Mouse (Mus musculus): ENCODE measurements at regions not wholly inside any gene's neighbourhood (a gene's known extent, or its start where the extent isn't known, plus 50 kb on each side); places are given as distances from the start of the nearest gene placed in this dataset.

DNA sequence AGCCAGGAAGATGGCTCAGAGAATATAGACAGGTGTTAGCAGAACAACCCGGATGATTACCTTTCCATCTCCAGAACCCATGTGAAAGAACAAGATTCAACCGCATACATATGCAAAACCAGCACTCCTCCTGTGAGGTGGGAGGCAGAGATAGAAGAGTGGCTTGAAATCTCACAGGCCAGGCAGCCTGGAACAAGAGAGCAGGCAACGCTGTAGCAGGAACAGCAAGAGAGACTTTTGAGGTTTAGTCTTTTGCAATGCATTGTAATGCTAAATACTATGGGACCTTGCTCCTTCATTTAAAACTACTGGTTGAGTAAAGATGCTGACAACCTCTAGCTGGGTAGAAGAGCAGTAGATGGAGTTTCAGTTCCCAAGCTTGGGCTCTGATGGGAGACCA, 193.5 kb upstream of the Tll1 start:
- H3K4me3 ChIP-seq (replicated peaks) = no peak overlapping the region
- no peaks in the 10 kb centered on the region for H3K36me3 ChIP-seq (replicated peaks)
- no peaks in the 10 kb centered on the region for H3K27me3 ChIP-seq
- H3K9me3 ChIP-seq = no peaks in the 10 kb centered on the region
- no peak overlapping the region for H3K27ac ChIP-seq
- H3K4me2 ChIP-seq = no peak overlapping the region
- no peaks in the 10 kb centered on the region for H3K4me1 ChIP-seq
- 56% methylated on average over 3 of the region's 3 CpGs for WGBS
- ATAC-seq (ENCODE audit: low FRiP score) = no peak
- no peak overlapping the region for H3K9ac ChIP-seq

GRCm38 (mm10) chr8:64397876-64398275, 191.8 kb upstream of the Tll1 start:
- Histone ChIP-seq H3K4me2 (no peak overlapping the region), H3K27ac (no peak overlapping the region), H3K27me3 (no peaks in the 10 kb centered on the region), H3K36me3 (replicated peaks) (no peaks in the 10 kb centered on the region), H3K9ac (no peak overlapping the region), H3K9me3 (no peaks in the 10 kb centered on the region), H3K4me3 (replicated peaks) (no peak overlapping the region), H3K4me1 (no peaks in the 10 kb centered on the region)
- 80% methylated on average over 4 of the region's 4 CpGs for WGBS
- ATAC-seq (ENCODE audit: low FRiP score) = no peak

DNA sequence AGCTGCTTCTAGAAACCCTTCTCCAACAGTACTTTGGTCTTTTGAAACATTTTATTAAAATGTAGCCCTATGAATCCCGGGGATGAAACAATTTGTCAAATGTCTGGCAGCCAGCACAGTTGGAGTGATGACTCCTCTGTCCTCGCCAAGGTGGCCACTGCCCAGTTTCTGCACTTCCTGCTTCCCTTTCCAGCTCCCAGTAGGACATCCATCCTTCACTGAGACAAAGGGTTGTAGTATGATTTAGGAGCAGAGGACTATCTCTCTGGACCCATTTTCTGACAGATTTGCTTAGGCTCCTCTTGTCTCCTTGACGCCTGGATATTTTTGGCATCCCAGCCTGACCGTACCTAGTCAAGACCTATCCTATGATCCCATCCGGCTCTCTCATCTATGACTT, 189.7 kb upstream of the Tll1 start:
- Histone ChIP-seq H3K9me3 (no peaks in the 10 kb centered on the region), H3K9ac (no peak overlapping the region), H3K4me2 (no peak overlapping the region), H3K4me1 (no peaks in the 10 kb centered on the region), H3K27ac (no peak overlapping the region), H3K4me3 (replicated peaks) (no peak overlapping the region), H3K36me3 (replicated peaks) (no peaks in the 10 kb centered on the region), H3K27me3 (no peaks in the 10 kb centered on the region)
- 93% methylated on average over 5 of the region's 5 CpGs for WGBS
- no peak for ATAC-seq (ENCODE audit: low FRiP score)

DNA sequence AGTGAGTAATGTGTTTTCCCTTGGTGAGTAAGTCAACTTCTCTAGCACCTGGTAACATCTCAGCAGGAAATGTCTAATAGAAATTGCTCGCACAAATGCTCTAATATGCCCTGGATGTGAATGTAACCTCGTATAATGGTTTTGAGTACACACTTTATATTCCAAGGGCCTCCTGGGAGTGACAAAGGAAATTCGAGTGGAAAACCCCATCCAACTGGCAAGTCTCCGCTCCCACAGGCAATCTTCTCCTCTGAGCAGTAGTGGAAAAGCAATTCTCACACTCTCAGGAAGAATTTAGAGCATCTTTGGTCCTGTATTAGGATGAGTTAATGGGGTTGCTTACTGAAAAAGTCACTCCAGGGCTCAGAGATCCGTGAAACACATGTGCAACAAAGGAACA, 183.4 kb upstream of the Tll1 start:
- H3K4me3 ChIP-seq (replicated peaks) = no peak overlapping the region
- ATAC-seq (ENCODE audit: low FRiP score) = no peak
- 71% methylated on average over 5 of the region's 5 CpGs for WGBS
- no peaks in the 10 kb centered on the region for H3K4me1 ChIP-seq
- H3K9ac ChIP-seq = no peak overlapping the region
- no peak overlapping the region for H3K4me2 ChIP-seq
- H3K36me3 ChIP-seq (replicated peaks) = no peaks in the 10 kb centered on the region
- H3K27me3 ChIP-seq = no peaks in the 10 kb centered on the region
- no peaks in the 10 kb centered on the region for H3K9me3 ChIP-seq
- no peak overlapping the region for H3K27ac ChIP-seq

- Histone ChIP-seq H3K27ac (no peak overlapping the region), H3K4me2 (no peak overlapping the region), H3K36me3 (replicated peaks) (no peaks in the 10 kb centered on the region), H3K27me3 (no peaks in the 10 kb centered on the region), H3K4me1 (no peaks in the 10 kb centered on the region), H3K9ac (no peak overlapping the region), H3K9me3 (no peaks in the 10 kb centered on the region), H3K4me3 (replicated peaks) (no peak overlapping the region)
- WGBS = 84% methylated on average over 2 of the region's 2 CpGs
- peak; percentile 55; the same call in 1 of the 2 replicates for ATAC-seq (ENCODE audit: low FRiP score)
These were observed 182.2 kb upstream of the Tll1 start for GRCm38 (mm10) chr8:64388299-64388698.

- ATAC-seq (ENCODE audit: low FRiP score) = no peak
- H3K9ac ChIP-seq = no peak overlapping the region
- no peaks in the 10 kb centered on the region for H3K9me3 ChIP-seq
- H3K4me2 ChIP-seq = no peak overlapping the region
- H3K4me1 ChIP-seq = no peaks in the 10 kb centered on the region
- no peak overlapping the region for H3K4me3 ChIP-seq (replicated peaks)
- no peaks in the 10 kb centered on the region for H3K36me3 ChIP-seq (replicated peaks)
- H3K27ac ChIP-seq = no peak overlapping the region
- WGBS = 85% methylated on average over 9 of the region's 9 CpGs
- no peaks in the 10 kb centered on the region for H3K27me3 ChIP-seq
These were observed 173.8 kb upstream of the Tll1 start for GRCm38 (mm10) chr8:64379732-64380349.

DNA sequence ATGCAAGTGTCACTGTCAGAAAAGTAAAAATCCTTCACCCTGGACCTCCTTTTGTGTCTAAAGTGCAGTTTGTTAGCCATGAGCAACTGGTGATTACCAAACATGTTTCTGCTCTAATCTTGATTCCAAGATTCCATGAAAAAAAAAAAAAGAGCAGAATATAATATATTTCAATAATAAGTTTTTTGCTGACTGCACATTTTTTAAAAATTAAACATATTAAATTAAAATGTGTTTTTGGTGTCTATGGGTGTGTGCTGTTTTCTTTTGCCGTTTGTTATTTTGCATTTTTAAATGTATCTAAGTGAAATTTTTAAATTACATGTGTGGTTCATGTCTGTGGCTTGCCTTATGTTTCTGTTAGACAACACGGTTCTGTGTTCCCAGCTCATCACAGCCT, 171.8 kb upstream of the Tll1 start:
- no peak overlapping the region for H3K27ac ChIP-seq
- 73% methylated on average over 2 of the region's 2 CpGs for WGBS
- no peaks in the 10 kb centered on the region for H3K27me3 ChIP-seq
- no peaks in the 10 kb centered on the region for H3K36me3 ChIP-seq (replicated peaks)
- H3K9me3 ChIP-seq = no peaks in the 10 kb centered on the region
- no peak overlapping the region for H3K4me3 ChIP-seq (replicated peaks)
- H3K4me1 ChIP-seq = no peaks in the 10 kb centered on the region
- no peak for ATAC-seq (ENCODE audit: low FRiP score)
- H3K4me2 ChIP-seq = no peak overlapping the region
- H3K9ac ChIP-seq = no peak overlapping the region

- Histone ChIP-seq H3K27ac (no peak overlapping the region), H3K4me3 (replicated peaks) (no peak overlapping the region), H3K4me2 (no peak overlapping the region), H3K27me3 (no peaks in the 10 kb centered on the region), H3K9ac (no peak overlapping the region), H3K36me3 (replicated peaks) (no peaks in the 10 kb centered on the region), H3K9me3 (no peaks in the 10 kb centered on the region), H3K4me1 (no peaks in the 10 kb centered on the region)
- WGBS = 87% methylated on average over 4 of the region's 4 CpGs
- no peak for ATAC-seq (ENCODE audit: low FRiP score)
These were observed 169.4 kb upstream of the Tll1 start for GRCm38 (mm10) chr8:64375509-64375908.

DNA sequence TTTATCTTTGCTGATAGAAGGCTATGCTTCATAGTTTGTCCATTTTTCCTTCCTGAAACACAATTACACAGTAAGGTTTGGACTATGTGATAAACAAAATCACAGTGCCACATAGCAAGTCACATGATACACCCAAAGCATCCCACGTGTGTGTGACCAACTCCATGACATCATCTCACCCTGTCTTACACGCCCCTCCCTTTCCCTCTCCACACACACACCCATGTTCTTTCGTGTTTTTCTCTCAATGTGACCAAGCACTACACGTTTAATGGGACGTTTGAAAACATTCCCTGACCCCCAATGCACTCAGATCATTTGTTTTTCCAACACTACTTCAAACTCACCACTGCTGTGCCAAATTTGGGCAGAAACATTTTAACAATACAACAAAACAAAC, 168.9 kb upstream of the Tll1 start:
- Histone ChIP-seq H3K4me2 (no peak overlapping the region), H3K9me3 (no peaks in the 10 kb centered on the region), H3K27ac (no peak overlapping the region), H3K27me3 (no peaks in the 10 kb centered on the region), H3K9ac (no peak overlapping the region), H3K4me3 (replicated peaks) (no peak overlapping the region), H3K36me3 (replicated peaks) (no peaks in the 10 kb centered on the region), H3K4me1 (no peaks in the 10 kb centered on the region)
- WGBS = 72% methylated on average over 5 of the region's 5 CpGs
- no peak for ATAC-seq (ENCODE audit: low FRiP score)

DNA sequence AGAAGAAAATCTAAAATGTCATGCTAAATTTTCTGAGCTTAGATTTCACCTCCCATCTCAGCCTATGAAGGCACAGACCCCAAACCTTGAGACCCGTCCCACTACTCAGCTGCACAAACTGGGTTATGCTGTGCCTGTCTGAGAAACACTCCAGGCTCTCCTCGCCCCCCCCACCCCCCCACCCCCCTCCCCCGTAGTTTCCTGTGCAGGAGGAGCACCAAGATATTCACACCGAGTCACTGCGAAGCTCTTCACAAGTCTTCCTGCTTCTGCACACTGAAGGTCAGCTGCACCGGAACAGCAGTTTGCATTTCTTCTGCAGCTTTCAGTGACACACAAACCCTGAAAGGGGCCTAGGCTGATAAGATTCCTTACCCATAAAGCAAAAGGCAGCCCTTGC, 163.9 kb upstream of the Tll1 start:
- no peak overlapping the region for H3K4me2 ChIP-seq

GRCm38 (mm10) chr8:64367906-64368305, 161.8 kb upstream of the Tll1 start:
- 94% methylated on average over 4 of the region's 4 CpGs for WGBS

More for the DNA sequence above, 163.9 kb upstream of the Tll1 start:
- H3K9me3 ChIP-seq = no peaks in the 10 kb centered on the region
- H3K4me1 ChIP-seq = no peaks in the 10 kb centered on the region; the same call in 1 of the 2 replicates
- no peak for ATAC-seq (ENCODE audit: low FRiP score)
- no peaks in the 10 kb centered on the region for H3K27me3 ChIP-seq
- no peak overlapping the region for H3K9ac ChIP-seq
- H3K36me3 ChIP-seq (replicated peaks) = no peaks in the 10 kb centered on the region
- no peak overlapping the region for H3K4me3 ChIP-seq (replicated peaks)
- WGBS = 54% methylated on average over 6 of the region's 6 CpGs
- H3K27ac ChIP-seq = no peak overlapping the region

GRCm38 (mm10) chr8:64366974-64367266, 160.8 kb upstream of the Tll1 start:
- ATAC-seq (ENCODE audit: low FRiP score) = no peak
- no peak overlapping the region for H3K4me3 ChIP-seq (replicated peaks)
- WGBS = 57% methylated on average over 9 of the region's 9 CpGs
- H3K36me3 ChIP-seq (replicated peaks) = no peaks in the 10 kb centered on the region
- H3K9me3 ChIP-seq = no peaks in the 10 kb centered on the region
- H3K4me2 ChIP-seq = no peak overlapping the region
- no peaks in the 10 kb centered on the region; the same call in 1 of the 2 replicates for H3K4me1 ChIP-seq
- H3K27ac ChIP-seq = no peak overlapping the region
- H3K9ac ChIP-seq = no peak overlapping the region
- no peaks in the 10 kb centered on the region for H3K27me3 ChIP-seq

More at GRCm38 (mm10) chr8:64367906-64368305, 161.8 kb upstream of the Tll1 start:
- no peaks in the 10 kb centered on the region for H3K27me3 ChIP-seq
- no peaks in the 10 kb centered on the region; the same call in 1 of the 2 replicates for H3K4me1 ChIP-seq
- no peak overlapping the region for H3K27ac ChIP-seq
- no peak overlapping the region for H3K9ac ChIP-seq
- no peak overlapping the region for H3K4me3 ChIP-seq (replicated peaks)
- no peak for ATAC-seq (ENCODE audit: low FRiP score)
- no peaks in the 10 kb centered on the region for H3K36me3 ChIP-seq (replicated peaks)
- no peak overlapping the region for H3K4me2 ChIP-seq
- no peaks in the 10 kb centered on the region for H3K9me3 ChIP-seq

DNA sequence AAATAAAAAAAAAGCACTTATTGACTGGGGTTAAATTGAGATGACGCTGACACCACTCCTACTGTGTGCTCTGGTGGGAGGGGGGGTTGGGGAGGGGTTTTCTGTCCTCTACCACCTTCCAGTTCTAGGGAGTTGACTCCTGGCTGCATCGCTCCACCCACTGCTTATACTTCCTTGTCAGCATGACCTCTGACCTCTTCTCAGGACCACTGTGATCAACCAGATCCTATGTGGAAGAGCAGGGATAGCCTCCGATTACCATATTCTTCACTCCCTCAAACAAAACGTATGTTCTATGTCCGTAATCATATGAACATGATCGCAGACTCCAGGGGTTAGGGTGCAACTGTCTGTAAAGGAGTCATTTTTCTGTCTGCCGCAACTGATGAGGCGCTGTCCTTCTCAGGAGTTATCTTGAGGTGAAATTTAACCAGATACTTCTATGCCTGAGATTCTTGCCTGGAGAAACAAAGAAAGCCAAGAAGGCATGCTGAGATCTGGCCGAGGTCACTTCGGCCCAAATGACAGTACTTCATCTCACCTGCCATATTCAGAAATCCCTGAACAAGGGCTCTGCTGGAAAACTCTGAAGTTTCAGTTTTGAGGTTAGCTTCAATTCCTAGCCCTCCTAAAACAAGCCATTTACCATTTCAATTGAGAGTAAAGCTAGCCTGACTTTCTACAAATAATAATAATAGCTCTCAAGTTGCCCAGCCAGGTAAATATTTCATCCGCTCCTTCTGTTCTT, 160.3 kb upstream of the Tll1 start:
- H3K9ac ChIP-seq = no peak overlapping the region
- H3K4me1 ChIP-seq = no peaks in the 10 kb centered on the region; the same call in 1 of the 2 replicates
- H3K36me3 ChIP-seq (replicated peaks) = no peaks in the 10 kb centered on the region
- H3K4me2 ChIP-seq = no peak overlapping the region
- no peaks in the 10 kb centered on the region for H3K9me3 ChIP-seq
- ATAC-seq (ENCODE audit: low FRiP score) = no peak
- WGBS = 85% methylated on average over 11 of the region's 11 CpGs
- H3K27ac ChIP-seq = no peak overlapping the region
- no peaks in the 10 kb centered on the region for H3K27me3 ChIP-seq
- H3K4me3 ChIP-seq (replicated peaks) = no peak overlapping the region

Data from forebrain, embryonic 12.5 days (tissue).